Mouse (Mus musculus): ENCODE data around the gene Fbxl16. TPM values are rescaled to one million over a fixed set of nuclear protein-coding genes. Genes with fewer than 3 reads are reported as not detected.

Fbxl16 gene
- total and polyA plus RNA-seq, 2 experiments from 2014 or later = 0.25 TPM; not detected in 1

DNA sequence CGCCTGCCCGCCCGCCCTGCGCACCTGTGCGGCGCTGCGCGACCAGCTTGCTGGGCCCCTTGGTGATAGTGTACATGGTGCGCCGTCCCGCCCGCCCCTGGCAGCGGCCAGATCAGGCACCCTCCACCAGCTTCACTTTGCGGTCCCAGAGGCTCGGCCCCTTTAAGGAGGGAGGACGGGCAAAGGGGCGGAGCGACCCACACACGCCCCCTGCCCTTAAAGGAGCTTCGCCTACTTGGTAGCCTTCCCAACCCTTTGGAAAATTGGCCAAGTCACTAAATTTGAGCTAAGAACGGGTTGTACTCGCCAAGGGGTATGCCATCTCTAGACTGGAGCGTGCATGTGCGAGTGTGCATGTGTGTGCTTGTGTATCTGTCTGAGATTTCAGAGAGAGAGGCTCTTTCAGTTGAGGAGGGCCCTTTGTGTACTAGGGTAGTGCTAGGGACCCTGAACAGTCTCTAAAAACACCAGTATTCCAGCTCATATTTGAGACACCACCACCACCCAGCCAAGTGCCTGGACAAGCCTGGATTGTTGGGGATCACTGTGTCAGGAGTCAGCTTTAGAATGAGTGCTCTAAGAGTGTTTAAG, 59.8 kb downstream of the Fbxl16 start, which contains the start of gene Mcrip2:
Gene Mcrip2, minus strand, starts transcription at position 164 of the 591 bp plus-strand sequence.
- TF ChIP-seq EP300 (IDR thresholded peaks at IDR 0.05; ENCODE audit: low read depth) (no peak; the same call in 1 of the 2 replicates), CTCF (IDR thresholded peaks at IDR 0.05; ENCODE audit: low read depth) (peak; percentile 29)
- 0% methylated on average over 24 of the region's 24 CpGs for WGBS
- Histone ChIP-seq H3K4me2 (ENCODE audit: low read depth, low read length) (peak within 1 kb of the TSS; percentile 94), H3K4me1 (ENCODE audit: control insufficient read depth, insufficient read depth) (peaks cover 12% of the 10 kb centered on the region), H3K9ac (replicated peaks; ENCODE audit: low read depth, low read length) (peak within 1 kb of the TSS; percentile 93), H3K4me3 (ENCODE audit: low read depth, low read length) (peak within 1 kb of the TSS; percentile 86), H3K36me3 (replicated peaks; ENCODE audit: control insufficient read depth, insufficient read depth, low read length) (peaks cover 12% of the 10 kb centered on the region), H3K27me3 (ENCODE audit: control insufficient read depth, insufficient read depth, low read length) (no peaks in the 10 kb centered on the region), H3K9me3 (replicated peaks; ENCODE audit: control insufficient read depth, low read length) (no peaks in the 10 kb centered on the region), H3K27ac (ENCODE audit: low read depth) (peak within 1 kb of the TSS; percentile 99)
- DNase-seq (ENCODE audit: low spot score) (peak; percentile 87), ATAC-seq (ENCODE audit: insufficient read depth, low read depth) (peak; percentile 87)

DNA sequence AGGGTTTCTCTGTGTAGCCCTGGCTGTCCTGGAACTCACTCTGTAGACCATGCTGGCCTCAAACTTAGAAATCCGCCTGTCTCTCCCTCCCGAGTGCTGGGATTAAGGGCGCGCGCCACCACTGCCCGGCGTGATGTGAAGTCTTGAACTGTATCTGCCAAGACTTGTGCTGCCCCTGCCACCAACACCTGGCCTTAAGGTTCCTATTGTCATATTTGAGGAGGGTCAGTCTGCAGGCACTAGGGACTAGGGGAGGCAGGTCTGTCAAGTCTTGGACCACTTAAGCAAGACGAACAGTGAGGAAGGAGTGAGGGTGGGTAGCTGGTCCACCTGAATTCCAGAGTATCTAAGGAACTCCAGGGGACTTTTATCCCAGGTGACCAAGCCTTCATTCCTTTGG, 60.6 kb downstream of the Fbxl16 start:
- H3K9ac ChIP-seq (replicated peaks; ENCODE audit: low read depth, low read length) = no peak overlapping the region
- no peak overlapping the region for H3K4me3 ChIP-seq (ENCODE audit: low read depth, low read length)
- no peaks in the 10 kb centered on the region for H3K27me3 ChIP-seq (ENCODE audit: control insufficient read depth, insufficient read depth, low read length)
- H3K4me1 ChIP-seq (ENCODE audit: control insufficient read depth, insufficient read depth) = peaks cover 17% of the 10 kb centered on the region
- WGBS = 83% methylated on average over 8 of the region's 8 CpGs
- H3K9me3 ChIP-seq (replicated peaks; ENCODE audit: control insufficient read depth, low read length) = no peaks in the 10 kb centered on the region
- no peak overlapping the region for H3K4me2 ChIP-seq (ENCODE audit: low read depth, low read length)
- DNase-seq (ENCODE audit: low spot score) = no peak
- no peak for ATAC-seq (ENCODE audit: insufficient read depth, low read depth)
- H3K27ac ChIP-seq (ENCODE audit: low read depth) = no peak overlapping the region
- H3K36me3 ChIP-seq (replicated peaks; ENCODE audit: control insufficient read depth, insufficient read depth, low read length) = 0 out of 2 replicates have a peak, but pooled peaks cover 5% of the 10 kb centered on the region
- TF ChIP-seq CTCF (IDR thresholded peaks at IDR 0.05; ENCODE audit: low read depth) = no peak
- TF ChIP-seq EP300 (IDR thresholded peaks at IDR 0.05; ENCODE audit: low read depth) = no peak

DNA sequence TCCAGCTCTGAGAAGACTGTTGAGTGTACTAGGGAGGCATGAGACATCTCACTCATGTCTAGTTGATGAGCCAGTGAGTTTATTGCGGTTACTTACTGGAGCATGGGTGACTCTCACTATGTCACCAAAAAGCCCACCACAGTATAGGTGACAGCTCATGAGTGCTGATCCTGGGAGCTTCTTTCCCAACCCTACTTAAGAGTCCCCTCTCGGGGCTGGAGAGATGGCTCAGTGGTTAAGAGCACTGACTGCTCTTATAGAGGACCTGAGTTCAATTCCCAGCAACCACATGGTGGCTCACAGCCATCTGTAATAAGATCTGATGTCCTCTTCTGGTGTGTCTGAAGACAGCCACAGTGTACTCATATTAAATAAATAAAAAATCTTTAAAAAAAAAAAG, 61.1 kb downstream of the Fbxl16 start:
- DNase-seq (ENCODE audit: low spot score) = no peak
- Histone ChIP-seq H3K9me3 (replicated peaks; ENCODE audit: control insufficient read depth, low read length) (no peaks in the 10 kb centered on the region), H3K9ac (replicated peaks; ENCODE audit: low read depth, low read length) (no peak overlapping the region), H3K4me2 (ENCODE audit: low read depth, low read length) (no peak overlapping the region), H3K27ac (ENCODE audit: low read depth) (no peak overlapping the region), H3K4me3 (ENCODE audit: low read depth, low read length) (no peak overlapping the region), H3K4me1 (ENCODE audit: control insufficient read depth, insufficient read depth) (peaks cover 20% of the 10 kb centered on the region), H3K36me3 (replicated peaks; ENCODE audit: control insufficient read depth, insufficient read depth, low read length) (0 out of 2 replicates have a peak, but pooled peaks cover under 1% of the 10 kb centered on the region), H3K27me3 (ENCODE audit: control insufficient read depth, insufficient read depth, low read length) (no peaks in the 10 kb centered on the region)
- 90% methylated on average over 2 of the region's 2 CpGs for WGBS
- no peak for TF ChIP-seq EP300 (IDR thresholded peaks at IDR 0.05; ENCODE audit: low read depth)
- no peak for TF ChIP-seq CTCF (IDR thresholded peaks at IDR 0.05; ENCODE audit: low read depth)
- no peak for ATAC-seq (ENCODE audit: insufficient read depth, low read depth)

Small RNA genes lying within 50 kb of the gene (microRNA-seq; reads per million reads assigned to microRNA genes)
- 0.89 reads per million for gene Mir3082
- gene Mir6966 = 0.71 reads per million

Other genes with a start within 250 kb of the Fbxl16 start
- not detected in 2 replicates for gene Sox8, start 238.4 kb upstream of the Fbxl16 start, total RNA-seq (2014; rRNA removed; ENCODE audit: low replicate concordance)
- gene Sox8, start 238.4 kb upstream of the Fbxl16 start, polyA plus RNA-seq (2015; fragmentation: Nextera tagmentation; extraction: Ambion mirVana) = 0.11 and 0.37 TPM in 2 replicates
- gene Lmf1, start 230.0 kb upstream of the Fbxl16 start, total RNA-seq (2014; rRNA removed; ENCODE audit: low replicate concordance) = 44.9 and 52.8 TPM in 2 replicates
- gene Lmf1, start 230.0 kb upstream of the Fbxl16 start, polyA plus RNA-seq (2015; fragmentation: Nextera tagmentation; extraction: Ambion mirVana) = 30.6 and 34.3 TPM in 2 replicates
- gene Gng13, start 91.9 kb upstream of the Fbxl16 start, total RNA-seq (2014; rRNA removed; ENCODE audit: low replicate concordance) = not detected in 2 replicates
- gene Gng13, start 91.9 kb upstream of the Fbxl16 start, polyA plus RNA-seq (2015; fragmentation: Nextera tagmentation; extraction: Ambion mirVana) = 3.2 and 6.6 TPM in 2 replicates
- gene Chtf18, start 81.7 kb upstream of the Fbxl16 start, total RNA-seq (2014; rRNA removed; ENCODE audit: low replicate concordance) = 9.1 and 10.8 TPM in 2 replicates
- 3.9 and 4.1 TPM in 2 replicates for gene Chtf18, start 81.7 kb upstream of the Fbxl16 start, polyA plus RNA-seq (2015; fragmentation: Nextera tagmentation; extraction: Ambion mirVana)
- gene Rpusd1, start 81.4 kb upstream of the Fbxl16 start, total RNA-seq (2014; rRNA removed; ENCODE audit: low replicate concordance) = 3.2 and 4.9 TPM in 2 replicates
- gene Rpusd1, start 81.4 kb upstream of the Fbxl16 start, polyA plus RNA-seq (2015; fragmentation: Nextera tagmentation; extraction: Ambion mirVana) = 9.3 and 9.5 TPM in 2 replicates
- not detected in 2 replicates for gene Mslnl, start 73.0 kb upstream of the Fbxl16 start, total RNA-seq (2014; rRNA removed; ENCODE audit: low replicate concordance)
- not detected in 2 replicates for gene Mslnl, start 73.0 kb upstream of the Fbxl16 start, polyA plus RNA-seq (2015; fragmentation: Nextera tagmentation; extraction: Ambion mirVana)
- 45.4 and 83.3 TPM in 2 replicates for gene Msln, start 54.7 kb upstream of the Fbxl16 start, total RNA-seq (2014; rRNA removed; ENCODE audit: low replicate concordance)
- gene Msln, start 54.7 kb upstream of the Fbxl16 start, polyA plus RNA-seq (2015; fragmentation: Nextera tagmentation; extraction: Ambion mirVana) = 58.5 and 60.3 TPM in 2 replicates
- 36.8 and 86.7 TPM in 2 replicates for gene Narfl, start 35.3 kb upstream of the Fbxl16 start, total RNA-seq (2014; rRNA removed; ENCODE audit: low replicate concordance)
- gene Narfl, start 35.3 kb upstream of the Fbxl16 start, polyA plus RNA-seq (2015; fragmentation: Nextera tagmentation; extraction: Ambion mirVana) = 45.1 and 47.7 TPM in 2 replicates
- gene Haghl, start 23.4 kb upstream of the Fbxl16 start, total RNA-seq (2014; rRNA removed; ENCODE audit: low replicate concordance) = 50.3 and 59.4 TPM in 2 replicates
- gene Haghl, start 23.4 kb upstream of the Fbxl16 start, polyA plus RNA-seq (2015; fragmentation: Nextera tagmentation; extraction: Ambion mirVana) = 46.1 and 47.7 TPM in 2 replicates
- gene Ccdc78, start 22.5 kb upstream of the Fbxl16 start, total RNA-seq (2014; rRNA removed; ENCODE audit: low replicate concordance) = not detected in 2 replicates
- gene Ccdc78, start 22.5 kb upstream of the Fbxl16 start, polyA plus RNA-seq (2015; fragmentation: Nextera tagmentation; extraction: Ambion mirVana) = 0.12 and 0.55 TPM in 2 replicates
- 32.0 and 32.5 TPM in 2 replicates for gene Fam173a, start 16.2 kb upstream of the Fbxl16 start, total RNA-seq (2014; rRNA removed; ENCODE audit: low replicate concordance)
- gene Fam173a, start 16.2 kb upstream of the Fbxl16 start, polyA plus RNA-seq (2015; fragmentation: Nextera tagmentation; extraction: Ambion mirVana) = 55.6 and 63.1 TPM in 2 replicates
- gene AC134908.4, start 13.4 kb upstream of the Fbxl16 start, total RNA-seq (2014; rRNA removed; ENCODE audit: low replicate concordance) = not detected in 2 replicates
- gene AC134908.4, start 13.4 kb upstream of the Fbxl16 start, polyA plus RNA-seq (2015; fragmentation: Nextera tagmentation; extraction: Ambion mirVana) = 0.66 TPM in 1 of 2 replicates, not detected in the other
- 38.5 and 75.3 TPM in 2 replicates for gene Metrn, start 11.9 kb upstream of the Fbxl16 start, total RNA-seq (2014; rRNA removed; ENCODE audit: low replicate concordance)
- 18.2 and 21.0 TPM in 2 replicates for gene Metrn, start 11.9 kb upstream of the Fbxl16 start, polyA plus RNA-seq (2015; fragmentation: Nextera tagmentation; extraction: Ambion mirVana)
- 13.3 and 20.8 TPM in 2 replicates for gene Wdr24, start 14.5 kb downstream of the Fbxl16 start, total RNA-seq (2014; rRNA removed; ENCODE audit: low replicate concordance)
- 9.6 and 10.5 TPM in 2 replicates for gene Wdr24, start 14.5 kb downstream of the Fbxl16 start, polyA plus RNA-seq (2015; fragmentation: Nextera tagmentation; extraction: Ambion mirVana)
- gene Jmjd8, start 19.8 kb downstream of the Fbxl16 start, total RNA-seq (2014; rRNA removed; ENCODE audit: low replicate concordance) = 32.2 and 34.6 TPM in 2 replicates
- 26.1 and 26.2 TPM in 2 replicates for gene Jmjd8, start 19.8 kb downstream of the Fbxl16 start, polyA plus RNA-seq (2015; fragmentation: Nextera tagmentation; extraction: Ambion mirVana)
- gene Stub1, start 24.3 kb downstream of the Fbxl16 start, total RNA-seq (2014; rRNA removed; ENCODE audit: low replicate concordance) = 115 and 154 TPM in 2 replicates
- gene Stub1, start 24.3 kb downstream of the Fbxl16 start, polyA plus RNA-seq (2015; fragmentation: Nextera tagmentation; extraction: Ambion mirVana) = 212 and 219 TPM in 2 replicates
- gene Rhbdl1, start 28.2 kb downstream of the Fbxl16 start, total RNA-seq (2014; rRNA removed; ENCODE audit: low replicate concordance) = 1.7 and 2.3 TPM in 2 replicates
- gene Rhbdl1, start 28.2 kb downstream of the Fbxl16 start, polyA plus RNA-seq (2015; fragmentation: Nextera tagmentation; extraction: Ambion mirVana) = 1.7 and 2.2 TPM in 2 replicates
- 3.8 TPM in 1 of 2 replicates, not detected in the other for gene Gm20683, start 32.7 kb downstream of the Fbxl16 start, total RNA-seq (2014; rRNA removed; ENCODE audit: low replicate concordance)
- gene Gm20683, start 32.7 kb downstream of the Fbxl16 start, polyA plus RNA-seq (2015; fragmentation: Nextera tagmentation; extraction: Ambion mirVana) = 1.5 and 1.8 TPM in 2 replicates
- 88.2 and 116 TPM in 2 replicates for gene Rhot2, start 35.8 kb downstream of the Fbxl16 start, total RNA-seq (2014; rRNA removed; ENCODE audit: low replicate concordance)
- gene Rhot2, start 35.8 kb downstream of the Fbxl16 start, polyA plus RNA-seq (2015; fragmentation: Nextera tagmentation; extraction: Ambion mirVana) = 27.1 and 27.5 TPM in 2 replicates
- 19.3 and 36.7 TPM in 2 replicates for gene Wdr90, start 52.4 kb downstream of the Fbxl16 start, total RNA-seq (2014; rRNA removed; ENCODE audit: low replicate concordance)
- gene Wdr90, start 52.4 kb downstream of the Fbxl16 start, polyA plus RNA-seq (2015; fragmentation: Nextera tagmentation; extraction: Ambion mirVana) = 3.1 and 4.2 TPM in 2 replicates
- gene Mcrip2, start 59.7 kb downstream of the Fbxl16 start, total RNA-seq (2014; rRNA removed; ENCODE audit: low replicate concordance) = 202 and 225 TPM in 2 replicates
- gene Mcrip2, start 59.7 kb downstream of the Fbxl16 start, polyA plus RNA-seq (2015; fragmentation: Nextera tagmentation; extraction: Ambion mirVana) = 346 and 357 TPM in 2 replicates
- gene Mettl26, start 66.0 kb downstream of the Fbxl16 start, total RNA-seq (2014; rRNA removed; ENCODE audit: low replicate concordance) = 23.1 and 28.1 TPM in 2 replicates
- 27.8 and 28.0 TPM in 2 replicates for gene Mettl26, start 66.0 kb downstream of the Fbxl16 start, polyA plus RNA-seq (2015; fragmentation: Nextera tagmentation; extraction: Ambion mirVana)
- not detected in 2 replicates for gene Wfikkn1, start 71.8 kb downstream of the Fbxl16 start, total RNA-seq (2014; rRNA removed; ENCODE audit: low replicate concordance)
- gene Wfikkn1, start 71.8 kb downstream of the Fbxl16 start, polyA plus RNA-seq (2015; fragmentation: Nextera tagmentation; extraction: Ambion mirVana) = 0.07 and 0.11 TPM in 2 replicates
- gene Rab40c, start 110.6 kb downstream of the Fbxl16 start, total RNA-seq (2014; rRNA removed; ENCODE audit: low replicate concordance) = 11.4 and 22.5 TPM in 2 replicates
- 10.3 and 10.4 TPM in 2 replicates for gene Rab40c, start 110.6 kb downstream of the Fbxl16 start, polyA plus RNA-seq (2015; fragmentation: Nextera tagmentation; extraction: Ambion mirVana)
- 67.9 and 88.0 TPM in 2 replicates for gene Pigq, start 135.9 kb downstream of the Fbxl16 start, total RNA-seq (2014; rRNA removed; ENCODE audit: low replicate concordance)
- gene Pigq, start 135.9 kb downstream of the Fbxl16 start, polyA plus RNA-seq (2015; fragmentation: Nextera tagmentation; extraction: Ambion mirVana) = 46.4 and 47.2 TPM in 2 replicates
- gene Nhlrc4, start 135.9 kb downstream of the Fbxl16 start, total RNA-seq (2014; rRNA removed; ENCODE audit: low replicate concordance) = not detected in 2 replicates
- gene Nhlrc4, start 135.9 kb downstream of the Fbxl16 start, polyA plus RNA-seq (2015; fragmentation: Nextera tagmentation; extraction: Ambion mirVana) = 0.19 TPM in 1 of 2 replicates, not detected in the other
- gene A930017K11Rik, start 143.5 kb downstream of the Fbxl16 start, total RNA-seq (2014; rRNA removed; ENCODE audit: low replicate concordance) = not detected in 2 replicates
- gene A930017K11Rik, start 143.5 kb downstream of the Fbxl16 start, polyA plus RNA-seq (2015; fragmentation: Nextera tagmentation; extraction: Ambion mirVana) = not detected in 2 replicates
- 6.0 and 8.7 TPM in 2 replicates for gene Capn15, start 176.7 kb downstream of the Fbxl16 start, total RNA-seq (2014; rRNA removed; ENCODE audit: low replicate concordance)
- gene Capn15, start 176.7 kb downstream of the Fbxl16 start, polyA plus RNA-seq (2015; fragmentation: Nextera tagmentation; extraction: Ambion mirVana) = 7.0 and 7.4 TPM in 2 replicates